Mouse (Mus musculus): ENCODE results near the gene Fam102b.

The Fam102b gene

GRCm38 (mm10) chr3:109021720-109022516 is 5.5 kb downstream of the Fam102b start:
- in situ Hi-C loops (cut with MboI; ENCODE audit: unreplicated experiment in 2 of 2): loop anchor here (5.0 to 10.0 kb wide), 2 partner anchors 40 to 117 kb away; no protein-coding TSS in a partner anchor

DNA sequence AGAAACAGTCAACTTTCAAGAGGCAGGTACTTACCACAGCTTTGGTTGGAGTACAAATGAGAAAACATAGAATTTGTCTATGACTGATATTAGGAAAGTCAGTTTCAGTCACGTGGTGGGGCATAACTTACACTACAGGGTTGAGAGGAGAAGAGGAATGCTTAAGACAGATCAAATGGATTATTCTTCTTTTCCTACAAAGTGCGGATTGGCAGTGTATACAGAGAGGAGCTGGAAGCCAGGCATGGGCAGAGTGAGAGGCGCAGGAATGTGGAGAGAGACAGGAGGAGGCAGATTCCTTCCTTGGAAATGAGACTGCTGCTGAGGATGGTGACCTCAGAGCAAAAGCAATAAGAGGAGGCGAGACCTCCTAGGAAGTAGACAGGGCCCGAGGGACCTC is 9.1 kb downstream of the Fam102b start:
- in situ Hi-C loops (cut with MboI; ENCODE audit: unreplicated experiment in 2 of 2): no loop called here

DNA sequence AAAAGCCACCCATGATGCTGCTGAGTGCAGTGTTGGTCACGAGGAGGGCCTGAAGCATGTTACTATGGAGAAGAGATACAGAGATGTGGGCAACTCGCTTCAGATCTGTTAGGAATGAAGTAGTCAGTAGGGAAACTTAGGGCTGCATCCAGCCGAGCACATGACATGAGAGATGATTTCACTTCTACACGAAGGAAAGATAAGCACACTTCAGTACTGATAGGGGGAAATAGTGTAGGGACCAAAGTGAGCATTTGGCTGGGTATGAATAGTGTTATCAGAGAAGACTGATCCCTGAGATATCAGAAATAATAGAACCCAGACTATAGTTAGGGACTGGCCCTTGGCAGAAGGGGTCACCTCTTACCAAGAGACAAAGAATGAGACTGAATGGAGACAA is 14.8 kb downstream of the Fam102b start:
- in situ Hi-C loops (cut with MboI; ENCODE audit: unreplicated experiment in 2 of 2): no loop called here

- in situ Hi-C loops (cut with MboI; ENCODE audit: unreplicated experiment in 2 of 2): no loop called here
Observed at GRCm38 (mm10) chr3:109010489-109011260, 16.7 kb downstream of the Fam102b start.

DNA sequence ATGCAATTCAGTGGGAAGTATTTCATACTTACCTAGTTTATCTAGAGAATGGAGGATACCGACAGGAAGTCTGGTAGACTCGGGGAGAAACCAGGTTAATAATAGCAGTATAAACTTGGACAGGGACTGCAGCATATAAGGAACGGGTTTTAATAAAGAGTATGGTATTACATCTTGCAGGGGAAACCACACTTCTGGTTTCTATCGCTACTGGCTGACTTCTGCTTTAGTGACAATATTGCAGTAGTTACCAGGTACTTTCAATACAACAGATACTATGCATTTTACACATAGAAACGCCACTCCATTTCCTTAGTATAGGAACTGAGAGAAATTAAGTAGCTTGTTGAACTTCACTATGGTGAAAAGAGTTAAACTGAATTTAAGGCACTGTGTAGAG is 19.2 kb downstream of the Fam102b start:
- in situ Hi-C loops (cut with MboI; ENCODE audit: unreplicated experiment in 2 of 2): no loop called here

DNA sequence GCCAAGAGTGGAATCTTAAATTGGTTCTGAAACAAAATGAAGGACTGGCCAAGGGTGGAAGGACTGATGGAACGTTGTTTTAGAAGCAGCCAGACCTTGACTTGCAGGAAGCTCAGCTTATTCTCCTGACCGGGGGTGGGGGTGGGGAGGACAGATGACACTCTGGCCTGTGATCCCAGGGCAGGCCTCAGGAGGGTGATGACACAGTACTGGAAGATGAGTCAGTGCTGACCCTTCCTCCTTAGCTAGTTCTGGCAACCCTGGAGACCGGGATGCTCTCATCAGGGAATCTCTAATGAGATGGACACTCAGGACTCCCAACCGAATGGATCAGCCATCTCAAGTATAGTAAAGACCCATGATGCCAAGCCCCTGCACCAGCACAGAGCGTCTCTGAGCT is 21.6 kb downstream of the Fam102b start:
- in situ Hi-C loops (cut with MboI; ENCODE audit: unreplicated experiment in 2 of 2): no loop called here

DNA sequence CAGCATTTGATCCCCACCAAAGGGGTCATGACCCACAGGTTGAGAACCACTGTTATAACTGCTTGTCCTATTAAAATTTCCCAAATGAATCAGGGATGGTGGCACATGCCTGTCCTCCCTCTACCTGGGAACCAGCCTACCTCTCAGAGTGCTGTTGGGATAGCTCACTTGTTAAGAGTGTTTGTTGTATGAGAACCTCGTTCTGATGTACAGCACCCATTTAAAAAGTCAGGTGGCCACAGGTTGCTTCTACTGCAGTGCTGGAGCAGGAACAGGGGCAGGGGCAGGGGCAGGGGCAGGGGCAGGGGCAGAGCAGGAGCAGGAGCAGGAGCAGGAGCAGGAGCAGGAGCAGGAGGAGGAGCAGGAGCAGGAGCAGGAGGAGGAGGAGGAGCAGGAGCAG is 28.2 kb downstream of the Fam102b start:
- in situ Hi-C loops (cut with MboI; ENCODE audit: unreplicated experiment in 2 of 2): no loop called here

DNA sequence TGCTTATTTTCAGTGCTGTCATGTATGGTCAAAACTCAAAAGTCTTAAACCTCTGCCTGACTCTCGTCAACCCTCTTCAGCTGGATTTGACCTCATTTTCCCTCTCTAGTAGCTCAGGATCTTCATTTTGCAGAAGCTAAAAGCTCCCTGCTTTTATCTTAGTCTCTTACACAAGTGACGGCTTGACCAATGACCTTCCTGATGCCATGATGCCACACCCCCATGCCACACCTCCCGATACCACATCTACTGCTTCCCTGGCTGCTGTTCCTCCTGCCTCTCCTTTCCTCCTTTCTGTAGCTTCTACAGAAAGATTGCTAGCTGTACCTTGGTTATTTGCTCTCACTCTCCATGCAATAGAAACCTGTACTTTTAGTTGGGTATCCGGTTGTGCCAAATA is 29.6 kb downstream of the Fam102b start:
- in situ Hi-C loops (cut with MboI; ENCODE audit: unreplicated experiment in 2 of 2): no loop called here

DNA sequence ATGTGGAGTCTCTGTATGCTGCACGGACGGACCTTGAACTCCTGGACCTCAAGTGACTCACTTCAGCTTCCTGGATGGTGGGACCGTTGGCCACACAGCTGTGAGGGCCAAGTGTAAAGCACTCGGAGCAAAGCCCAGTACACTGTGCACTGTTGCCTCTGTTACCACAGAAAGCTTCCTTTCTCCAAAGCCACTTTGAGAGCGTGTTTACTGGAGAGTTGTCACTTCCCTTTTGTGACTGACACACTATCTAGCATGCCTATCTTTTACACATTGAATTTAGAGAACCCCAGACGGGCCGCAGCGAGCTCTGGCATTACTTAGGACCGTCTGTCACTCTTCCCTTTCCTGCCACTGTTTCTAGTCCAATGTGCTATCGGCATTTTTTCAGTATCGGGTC is 30.1 kb downstream of the Fam102b start:
- in situ Hi-C loops (cut with MboI; ENCODE audit: unreplicated experiment in 2 of 2): no loop called here

GRCm38 (mm10) chr3:108995379-108995778 is 32.0 kb downstream of the Fam102b start:
- in situ Hi-C loops (cut with MboI; ENCODE audit: unreplicated experiment in 2 of 2): no loop called here

GRCm38 (mm10) chr3:108994477-108994876 is 32.9 kb downstream of the Fam102b start:
- in situ Hi-C loops (cut with MboI; ENCODE audit: unreplicated experiment in 2 of 2): no loop called here

DNA sequence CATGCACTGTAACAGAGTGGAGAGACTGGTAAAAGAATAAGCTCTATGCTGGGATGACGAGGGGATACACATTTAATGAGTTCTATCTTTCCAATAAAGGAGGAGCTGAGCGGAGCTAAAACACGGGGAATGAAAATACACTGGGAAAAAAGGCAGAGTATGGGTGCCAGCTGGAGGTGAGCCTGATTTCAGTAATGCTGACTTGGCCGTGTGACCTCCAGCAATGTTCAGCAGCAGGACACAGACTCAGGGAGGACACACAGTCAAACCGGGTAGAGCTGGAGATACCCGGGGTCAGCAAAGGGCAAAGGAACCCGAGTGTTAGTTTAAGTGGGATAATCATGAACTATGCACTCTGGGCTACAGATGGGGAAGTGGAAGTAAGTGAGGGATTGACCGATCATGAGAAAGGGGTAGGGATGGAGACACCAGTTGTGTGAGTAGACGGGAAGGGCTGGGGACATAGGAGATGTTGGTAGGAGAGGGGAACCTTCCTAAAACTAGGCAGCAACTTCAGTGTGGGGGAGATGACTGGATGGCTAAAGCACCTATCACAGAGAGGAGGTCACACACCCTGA is 37.3 kb downstream of the Fam102b start:
- in situ Hi-C loops (cut with MboI; ENCODE audit: unreplicated experiment in 2 of 2): no loop called here

- in situ Hi-C loops (cut with MboI; ENCODE audit: unreplicated experiment in 2 of 2): no loop called here
Observed at GRCm38 (mm10) chr3:108987009-108987659, 40.3 kb downstream of the Fam102b start.

DNA sequence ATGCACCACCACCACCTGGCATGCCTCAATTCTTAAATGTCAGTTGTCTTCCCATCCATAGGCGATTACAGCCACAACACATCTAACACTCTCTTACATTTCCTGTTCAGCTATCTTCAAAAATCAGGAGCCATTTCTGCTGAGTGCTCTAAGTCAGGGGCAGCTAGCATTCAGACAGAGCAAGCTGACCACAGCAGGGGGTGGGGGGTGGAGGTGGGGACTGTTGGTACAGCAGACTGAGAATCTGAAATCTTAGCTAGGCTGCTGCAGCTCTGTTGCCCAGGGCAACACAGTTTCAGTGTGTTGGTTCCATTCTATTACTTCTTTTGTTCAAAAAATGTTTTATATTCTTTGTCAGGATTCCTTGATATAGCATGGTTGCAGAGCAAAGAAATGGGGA is 40.9 kb downstream of the Fam102b start:
- in situ Hi-C loops (cut with MboI; ENCODE audit: unreplicated experiment in 2 of 2): no loop called here

DNA sequence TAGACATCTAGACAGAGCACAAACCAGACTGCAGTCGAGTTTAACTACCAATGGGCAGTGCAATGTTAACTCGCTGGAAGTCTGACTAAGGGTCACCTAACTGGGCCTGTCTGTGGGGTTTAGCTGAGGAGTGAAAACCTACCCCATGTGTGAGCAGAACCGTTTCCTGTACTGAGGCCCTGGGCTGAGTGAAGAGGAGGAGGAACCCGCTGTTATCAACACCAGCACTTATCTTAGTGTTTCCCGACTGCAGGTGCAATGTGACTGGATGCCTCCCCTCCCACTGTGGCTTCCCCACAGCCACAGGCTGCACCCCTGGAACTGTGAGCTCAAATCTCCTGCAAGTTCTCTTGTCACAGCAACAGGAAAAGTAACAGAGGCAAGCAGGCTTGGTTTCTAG is 43.4 kb downstream of the Fam102b start:
- in situ Hi-C loops (cut with MboI; ENCODE audit: unreplicated experiment in 2 of 2): no loop called here

DNA sequence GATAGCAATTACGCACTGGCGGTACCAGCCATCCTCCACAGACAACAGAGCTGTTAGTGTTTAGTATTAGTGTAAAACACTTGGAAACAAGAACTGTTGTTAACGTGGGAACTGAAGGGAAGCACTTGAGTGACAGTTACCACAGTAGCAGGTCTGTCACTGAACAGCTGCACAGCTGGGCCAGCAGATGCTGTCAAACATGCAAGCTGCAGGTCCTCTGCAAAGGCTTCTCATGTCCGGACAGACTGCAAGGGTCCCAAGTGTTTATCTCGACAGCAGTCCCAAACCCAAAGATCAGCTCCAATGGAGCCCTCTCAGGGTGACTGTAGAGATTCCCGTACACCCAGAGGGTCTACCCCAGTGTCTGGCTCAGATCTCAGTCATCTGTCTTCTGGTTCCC is 45.5 kb downstream of the Fam102b start:
- in situ Hi-C loops (cut with MboI; ENCODE audit: unreplicated experiment in 2 of 2): no loop called here

DNA sequence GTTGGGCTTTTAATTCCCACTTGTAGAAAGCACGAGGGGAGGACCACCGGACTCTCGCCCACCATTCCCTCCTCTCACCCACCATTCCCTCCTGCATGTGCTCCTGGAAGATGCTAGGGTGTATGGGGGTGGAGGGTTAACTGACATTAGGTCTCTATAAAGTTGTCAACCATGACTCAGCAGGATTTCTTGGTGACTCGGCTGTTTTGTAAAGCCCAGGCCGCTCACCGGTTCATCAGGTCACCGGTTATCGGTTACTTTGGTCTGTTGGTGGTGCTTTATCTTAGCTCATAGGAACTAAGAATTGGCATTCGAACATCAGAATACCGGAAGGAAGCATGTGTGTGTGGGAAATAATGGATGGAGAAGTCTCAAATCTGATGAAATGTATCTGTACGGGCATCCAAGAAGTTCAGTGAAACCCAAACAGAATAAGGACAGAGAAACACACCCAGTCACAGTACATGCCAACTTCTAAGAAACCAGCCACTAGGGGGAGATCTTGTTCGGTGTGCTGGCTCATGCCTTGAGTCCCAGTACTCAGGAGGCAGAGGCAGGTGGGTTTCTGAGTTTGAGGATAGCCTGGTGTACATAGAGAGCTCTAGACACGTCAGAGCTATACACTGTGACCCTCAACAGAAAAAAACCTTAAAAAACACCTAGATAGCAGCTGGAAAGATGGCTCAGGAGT is 49.9 kb downstream of the Fam102b start:
- in situ Hi-C loops (cut with MboI; ENCODE audit: unreplicated experiment in 2 of 2): no loop called here

DNA sequence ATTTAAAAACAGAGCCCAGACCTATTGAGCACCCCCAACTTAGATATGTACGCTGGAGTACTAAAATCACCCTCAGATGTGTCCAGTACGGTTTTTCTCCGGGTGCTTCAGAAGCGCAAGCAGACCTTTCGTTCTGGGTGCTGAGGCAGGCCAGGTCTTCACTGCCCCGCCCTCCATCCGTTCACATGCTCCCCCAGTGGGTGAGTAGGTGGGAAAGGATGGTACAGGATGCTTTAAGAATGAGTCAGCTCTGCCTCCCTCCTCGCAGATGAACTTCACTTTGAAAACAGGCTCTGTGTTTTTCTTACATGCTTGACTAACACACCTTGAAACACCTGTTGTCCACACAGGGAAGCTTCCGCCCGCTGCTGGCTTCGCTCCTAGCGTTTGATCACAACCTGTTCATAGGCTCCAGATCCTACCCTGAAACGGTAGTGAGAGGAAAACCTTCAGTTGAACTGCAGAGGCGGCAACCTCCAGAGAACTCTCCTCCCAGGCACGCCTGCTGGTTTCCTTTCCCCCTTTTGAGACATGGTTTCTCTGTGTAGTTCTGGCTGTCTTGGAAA is 52.4 kb downstream of the Fam102b start:
- in situ Hi-C loops (cut with MboI; ENCODE audit: unreplicated experiment in 2 of 2): no loop called here

DNA sequence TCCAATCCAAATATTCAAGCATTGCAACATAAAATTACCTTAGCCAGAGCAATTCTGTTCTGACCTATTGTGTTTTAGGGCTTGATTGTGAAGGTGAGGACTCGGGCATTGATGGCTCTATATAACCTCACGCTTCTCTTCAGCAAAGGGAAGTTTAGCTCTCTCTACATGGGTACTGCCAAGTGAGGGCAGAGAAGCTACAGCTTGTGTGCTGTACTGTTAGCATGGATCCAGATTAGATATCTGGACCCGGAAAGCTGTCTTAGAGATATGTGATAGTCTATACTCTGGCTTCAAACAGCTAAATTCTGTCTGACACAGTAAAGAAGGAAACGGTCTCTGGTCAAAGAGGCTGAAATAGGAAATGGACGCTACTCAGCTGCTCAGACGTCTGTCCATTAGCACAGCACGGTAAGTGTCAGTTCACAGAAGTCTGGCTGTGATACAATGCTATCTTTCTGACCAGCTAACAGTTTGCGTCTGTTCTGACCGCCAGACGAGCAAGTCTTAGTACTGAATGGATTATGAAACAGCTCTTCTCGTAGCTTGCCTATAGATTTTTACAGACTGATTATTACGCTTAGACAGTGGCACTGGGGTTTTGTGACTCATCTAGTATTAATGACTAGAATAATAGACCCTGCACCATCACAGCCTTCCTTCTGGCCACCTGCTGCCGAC is 53.3 kb downstream of the Fam102b start:
- in situ Hi-C loops (cut with MboI; ENCODE audit: unreplicated experiment in 2 of 2): no loop called here

GRCm38 (mm10) chr3:108966051-108966450 is 61.4 kb downstream of the Fam102b start:
- in situ Hi-C loops (cut with MboI; ENCODE audit: unreplicated experiment in 2 of 2): no loop called here
